Mouse (Mus musculus): ENCODE results near the gene Enox2. TPM values are rescaled to one million over a fixed set of nuclear protein-coding genes. Genes with fewer than 3 reads are reported as not detected.
"Not testable (repeated sequence)": the region's sequence is repeated elsewhere in the genome, so short reads cannot be mapped to it uniquely, and the experiment has no call there.

The Enox2 gene
- polyA plus RNA-seq, 1 experiment from 2014 or later = 8.9 TPM

GRCm38 (mm10) chrX:49124774-49125429 is 163.2 kb downstream of the Enox2 start:
- no peak overlapping the region for H3K4me3 ChIP-seq
- H3K9me3 ChIP-seq = no peaks in the 10 kb centered on the region
- no peak for ATAC-seq (ENCODE audit: low FRiP score, low read depth)
- no peak overlapping the region for H3K9ac ChIP-seq
- H3K27ac ChIP-seq (replicated peaks) = no peak overlapping the region
- no peaks in the 10 kb centered on the region for H3K27me3 ChIP-seq
- H3K4me1 ChIP-seq (replicated peaks) = no peaks in the 10 kb centered on the region
- 43% methylated on average over 3 of the region's 3 CpGs for WGBS
- no peak overlapping the region for H3K4me2 ChIP-seq
- H3K36me3 ChIP-seq = no peaks in the 10 kb centered on the region

GRCm38 (mm10) chrX:49116465-49116864 is 171.6 kb downstream of the Enox2 start:
- H3K27ac ChIP-seq (replicated peaks) = no peak overlapping the region
- H3K9me3 ChIP-seq = no peaks in the 10 kb centered on the region
- no peak overlapping the region for H3K9ac ChIP-seq
- no peaks in the 10 kb centered on the region for H3K27me3 ChIP-seq
- no peak overlapping the region for H3K4me3 ChIP-seq
- WGBS = 79% methylated on average over 3 of the region's 3 CpGs
- no peak overlapping the region for H3K4me2 ChIP-seq
- ATAC-seq (ENCODE audit: low FRiP score, low read depth) = no peak
- no peaks in the 10 kb centered on the region for H3K4me1 ChIP-seq (replicated peaks)
- H3K36me3 ChIP-seq = no peaks in the 10 kb centered on the region

GRCm38 (mm10) chrX:49112412-49112811 is 175.6 kb downstream of the Enox2 start:
- H3K4me2 ChIP-seq = no peak overlapping the region
- H3K27me3 ChIP-seq = no peaks in the 10 kb centered on the region
- no peaks in the 10 kb centered on the region for H3K4me1 ChIP-seq (replicated peaks)
- no peak overlapping the region for H3K4me3 ChIP-seq
- no peaks in the 10 kb centered on the region for H3K36me3 ChIP-seq
- H3K9me3 ChIP-seq = no peaks in the 10 kb centered on the region
- no peak overlapping the region for H3K27ac ChIP-seq (replicated peaks)
- 22% methylated on average over 3 of the region's 3 CpGs for WGBS
- no peak overlapping the region for H3K9ac ChIP-seq
- no peak for ATAC-seq (ENCODE audit: low FRiP score, low read depth)

GRCm38 (mm10) chrX:49100542-49100941 is 187.5 kb downstream of the Enox2 start:
- not testable (repeated sequence) for H3K36me3 ChIP-seq; H3K9me3 ChIP-seq; H3K27ac ChIP-seq (replicated peaks); H3K4me3 ChIP-seq; H3K9ac ChIP-seq; H3K27me3 ChIP-seq; ATAC-seq (ENCODE audit: low FRiP score, low read depth); H3K4me1 ChIP-seq (replicated peaks); H3K4me2 ChIP-seq
- 97% methylated on average over 1 of the region's 1 CpGs for WGBS

- no peak overlapping the region for H3K9ac ChIP-seq
- no peak overlapping the region for H3K4me2 ChIP-seq
- H3K4me3 ChIP-seq = no peak overlapping the region
- no peaks in the 10 kb centered on the region for H3K36me3 ChIP-seq
- H3K27ac ChIP-seq (replicated peaks) = no peak overlapping the region
- no peaks in the 10 kb centered on the region for H3K27me3 ChIP-seq
- H3K4me1 ChIP-seq (replicated peaks) = no peaks in the 10 kb centered on the region
- WGBS = 49% methylated on average over 2 of the region's 2 CpGs
- ATAC-seq (ENCODE audit: low FRiP score, low read depth) = no peak
- H3K9me3 ChIP-seq = no peaks in the 10 kb centered on the region
These were observed 191.8 kb downstream of the Enox2 start for GRCm38 (mm10) chrX:49096249-49096648.

GRCm38 (mm10) chrX:49075055-49075454 is 213.0 kb downstream of the Enox2 start:
- Histone ChIP-seq H3K27me3 (no peaks in the 10 kb centered on the region), H3K4me2 (no peak overlapping the region), H3K9me3 (no peaks in the 10 kb centered on the region), H3K4me1 (replicated peaks) (no peaks in the 10 kb centered on the region), H3K4me3 (no peak overlapping the region), H3K9ac (no peak overlapping the region), H3K36me3 (no peaks in the 10 kb centered on the region), H3K27ac (replicated peaks) (no peak overlapping the region)
- no peak for ATAC-seq (ENCODE audit: low FRiP score, low read depth)
- WGBS = 85% methylated on average over 6 of the region's 6 CpGs

- H3K4me1 ChIP-seq (replicated peaks) = no peaks in the 10 kb centered on the region
- no peak overlapping the region for H3K4me3 ChIP-seq
- H3K27ac ChIP-seq (replicated peaks) = no peak overlapping the region
- no peak overlapping the region for H3K9ac ChIP-seq
- no peaks in the 10 kb centered on the region for H3K9me3 ChIP-seq
- no peak for ATAC-seq (ENCODE audit: low FRiP score, low read depth)
- no peak overlapping the region for H3K4me2 ChIP-seq
- WGBS = 63% methylated on average over 3 of the region's 3 CpGs
- no peaks in the 10 kb centered on the region for H3K27me3 ChIP-seq
- no peaks in the 10 kb centered on the region for H3K36me3 ChIP-seq
These were observed 214.5 kb downstream of the Enox2 start for GRCm38 (mm10) chrX:49073563-49073962.

GRCm38 (mm10) chrX:49045118-49045517 is 242.9 kb downstream of the Enox2 start:
- H3K27me3 ChIP-seq = no peaks in the 10 kb centered on the region
- H3K4me2 ChIP-seq = no peak overlapping the region
- no peaks in the 10 kb centered on the region for H3K36me3 ChIP-seq
- no peaks in the 10 kb centered on the region for H3K4me1 ChIP-seq (replicated peaks)
- H3K4me3 ChIP-seq = no peak overlapping the region
- H3K9me3 ChIP-seq = no peaks in the 10 kb centered on the region
- no peak overlapping the region for H3K9ac ChIP-seq
- ATAC-seq (ENCODE audit: low FRiP score, low read depth) = no peak
- H3K27ac ChIP-seq (replicated peaks) = no peak overlapping the region

- Histone ChIP-seq H3K9ac (no peak overlapping the region), H3K36me3 (no peaks in the 10 kb centered on the region), H3K27ac (replicated peaks) (no peak overlapping the region), H3K4me2 (no peak overlapping the region), H3K4me3 (no peak overlapping the region), H3K9me3 (no peaks in the 10 kb centered on the region), H3K27me3 (no peaks in the 10 kb centered on the region), H3K4me1 (replicated peaks) (no peaks in the 10 kb centered on the region)
- 63% methylated on average over 5 of the region's 5 CpGs for WGBS
- ATAC-seq (ENCODE audit: low FRiP score, low read depth) = no peak
These were observed 278.3 kb downstream of the Enox2 start for GRCm38 (mm10) chrX:49009746-49010145.

- ATAC-seq (ENCODE audit: low FRiP score, low read depth) = no peak
- Histone ChIP-seq H3K4me1 (replicated peaks) (no peaks in the 10 kb centered on the region), H3K9ac (no peak overlapping the region), H3K4me3 (no peak overlapping the region), H3K27me3 (no peaks in the 10 kb centered on the region), H3K27ac (replicated peaks) (no peak overlapping the region), H3K9me3 (no peaks in the 10 kb centered on the region), H3K36me3 (no peaks in the 10 kb centered on the region), H3K4me2 (no peak overlapping the region)
- 90% methylated on average over 1 of the region's 1 CpGs for WGBS
These were observed 282.4 kb downstream of the Enox2 start for GRCm38 (mm10) chrX:49005655-49006054.

- 93% methylated on average over 1 of the region's 1 CpGs for WGBS
- no peaks in the 10 kb centered on the region for H3K27me3 ChIP-seq
- no peak for ATAC-seq (ENCODE audit: low FRiP score, low read depth)
- no peak overlapping the region for H3K9ac ChIP-seq
- no peak overlapping the region for H3K4me2 ChIP-seq
- no peak overlapping the region for H3K4me3 ChIP-seq
- H3K9me3 ChIP-seq = no peaks in the 10 kb centered on the region
- no peak overlapping the region for H3K27ac ChIP-seq (replicated peaks)
- no peaks in the 10 kb centered on the region for H3K4me1 ChIP-seq (replicated peaks)
- H3K36me3 ChIP-seq = no peaks in the 10 kb centered on the region
These were observed 285.2 kb downstream of the Enox2 start for GRCm38 (mm10) chrX:49002892-49003291.

- no peaks in the 10 kb centered on the region for H3K36me3 ChIP-seq
- no peak overlapping the region for H3K4me2 ChIP-seq
- ATAC-seq (ENCODE audit: low FRiP score, low read depth) = no peak
- H3K9ac ChIP-seq = no peak overlapping the region
- no peak overlapping the region for H3K27ac ChIP-seq (replicated peaks)
- H3K4me1 ChIP-seq (replicated peaks) = no peaks in the 10 kb centered on the region
- no peaks in the 10 kb centered on the region for H3K9me3 ChIP-seq
- 83% methylated on average over 5 of the region's 5 CpGs for WGBS
- no peak overlapping the region for H3K4me3 ChIP-seq
- H3K27me3 ChIP-seq = no peaks in the 10 kb centered on the region
These were observed 302.4 kb downstream of the Enox2 start for GRCm38 (mm10) chrX:48985653-48986052.

- Histone ChIP-seq H3K27me3 (no peaks in the 10 kb centered on the region), H3K4me1 (replicated peaks) (no peaks in the 10 kb centered on the region), H3K36me3 (no peaks in the 10 kb centered on the region), H3K4me3 (no peak overlapping the region), H3K9me3 (no peaks in the 10 kb centered on the region), H3K9ac (no peak overlapping the region), H3K4me2 (no peak overlapping the region), H3K27ac (replicated peaks) (no peak overlapping the region)
- no peak for ATAC-seq (ENCODE audit: low FRiP score, low read depth)
- 74% methylated on average over 2 of the region's 2 CpGs for WGBS
These were observed 303.6 kb downstream of the Enox2 start for GRCm38 (mm10) chrX:48984451-48984850.
